Mouse (Mus musculus): ENCODE measurements around the gene Fam229b.
A peak's percentile ranks its signal among the peaks of the same experiment; 100 is the strongest.

The Fam229b gene

GRCm38 (mm10) chr10:39133462-39134310 is at the start of gene Fam229b, which contains the start of gene Tube1:
Gene Fam229b, minus strand, starts transcription at chr10:39133914.
Gene Tube1, plus strand, starts transcription at chr10:39133976.
- DNase-seq (ENCODE audit: low spot score): peak; percentile 68

- DNase-seq (ENCODE audit: low spot score): no peak
These were observed 43.3 kb upstream of the Fam229b start for GRCm38 (mm10) chr10:39176981-39177380.

GRCm38 (mm10) chr10:39173077-39173476 is 39.4 kb upstream of the Fam229b start:
- DNase-seq (ENCODE audit: low spot score): no peak

- no peak for DNase-seq (ENCODE audit: low spot score)
These were observed 38.8 kb upstream of the Fam229b start for GRCm38 (mm10) chr10:39172540-39172931.

GRCm38 (mm10) chr10:39171603-39172539 is 38.2 kb upstream of the Fam229b start:
- DNase-seq (ENCODE audit: low spot score): peak; percentile 65

- DNase-seq (ENCODE audit: low spot score): peak; percentile 78
These were observed 37.4 kb upstream of the Fam229b start for GRCm38 (mm10) chr10:39171134-39171533.

GRCm38 (mm10) chr10:39170706-39171105 is 37.0 kb upstream of the Fam229b start:
- DNase-seq (ENCODE audit: low spot score): no peak

GRCm38 (mm10) chr10:39170181-39170580 is 36.5 kb upstream of the Fam229b start:
- peak; percentile 48 for DNase-seq (ENCODE audit: low spot score)

GRCm38 (mm10) chr10:39169642-39170041 is 35.9 kb upstream of the Fam229b start:
- DNase-seq (ENCODE audit: low spot score): no peak

GRCm38 (mm10) chr10:39167611-39168010 is 33.9 kb upstream of the Fam229b start:
- no peak for DNase-seq (ENCODE audit: low spot score)

GRCm38 (mm10) chr10:39165632-39166115 is 32.0 kb upstream of the Fam229b start:
- no peak for DNase-seq (ENCODE audit: low spot score)

- no peak for DNase-seq (ENCODE audit: low spot score)
These were observed 30.0 kb upstream of the Fam229b start, which contains the start of gene Ccn6 for GRCm38 (mm10) chr10:39163694-39164093. Gene Ccn6, minus strand, starts transcription at chr10:39163794.

GRCm38 (mm10) chr10:39162666-39163484 is 29.2 kb upstream of the Fam229b start:
- no peak for DNase-seq (ENCODE audit: low spot score)

GRCm38 (mm10) chr10:39161406-39161805 is 27.7 kb upstream of the Fam229b start:
- DNase-seq (ENCODE audit: low spot score): no peak

- no peak for DNase-seq (ENCODE audit: low spot score)
These were observed 24.6 kb upstream of the Fam229b start for GRCm38 (mm10) chr10:39158306-39158705.

- no peak for DNase-seq (ENCODE audit: low spot score)
These were observed 23.6 kb upstream of the Fam229b start for GRCm38 (mm10) chr10:39157321-39157720.

GRCm38 (mm10) chr10:39156719-39157118 is 23.0 kb upstream of the Fam229b start:
- no peak for DNase-seq (ENCODE audit: low spot score)

GRCm38 (mm10) chr10:39142216-39142615 is 8.5 kb upstream of the Fam229b start:
- no peak for DNase-seq (ENCODE audit: low spot score)

GRCm38 (mm10) chr10:39141401-39141800 is 7.7 kb upstream of the Fam229b start:
- no peak for DNase-seq (ENCODE audit: low spot score)

GRCm38 (mm10) chr10:39140843-39141242 is 7.1 kb upstream of the Fam229b start:
- no peak for DNase-seq (ENCODE audit: low spot score)

- no peak for DNase-seq (ENCODE audit: low spot score)
These were observed 5.0 kb upstream of the Fam229b start for GRCm38 (mm10) chr10:39138761-39139160.

- no peak for DNase-seq (ENCODE audit: low spot score)
These were observed 4.1 kb upstream of the Fam229b start for GRCm38 (mm10) chr10:39137766-39138165.
